Mouse (Mus musculus) retina, embryonic 14.5 days (tissue): ENCODE results near the gene Abcc9.

ENCODE experiments used
- DNase-seq: peaks from one replicate; pipeline ENCODE4 v3.0.0-alpha.2; 2015; ENCODE audit warnings: low spot score

The Abcc9 gene

GRCm38 (mm10) chr6:142612366-142612765, 89.7 kb downstream of the Abcc9 start:
- no peak for DNase-seq

GRCm38 (mm10) chr6:142609401-142610373, 92.4 kb downstream of the Abcc9 start:
- DNase-seq, result no peak

- DNase-seq, result no peak
Measured at GRCm38 (mm10) chr6:142607080-142607479, 95.0 kb downstream of the Abcc9 start.

- DNase-seq, result no peak
Measured at GRCm38 (mm10) chr6:142602772-142603171, 99.3 kb downstream of the Abcc9 start.

GRCm38 (mm10) chr6:142578831-142579230, 123.3 kb downstream of the Abcc9 start:
- DNase-seq, result no peak

- DNase-seq, result no peak
Measured at GRCm38 (mm10) chr6:142577801-142578200, 124.3 kb downstream of the Abcc9 start.

- DNase-seq, result no peak
Measured at GRCm38 (mm10) chr6:142572876-142573275, 129.2 kb downstream of the Abcc9 start.

- DNase-seq, result peak; percentile 36
Measured at GRCm38 (mm10) chr6:142571629-142572360, 130.3 kb downstream of the Abcc9 start.

- DNase-seq, result peak; percentile 69
Measured at GRCm38 (mm10) chr6:142571055-142571618, 131.0 kb downstream of the Abcc9 start, which contains the start of gene Kcnj8. Kcnj8 (minus strand) TSS chr6:142571614.

- peak; percentile 30 for DNase-seq
Measured at GRCm38 (mm10) chr6:142570046-142570770, 131.9 kb downstream of the Abcc9 start.

- no peak for DNase-seq
Measured at GRCm38 (mm10) chr6:142568713-142569357, 133.3 kb downstream of the Abcc9 start.

- DNase-seq, result no peak
Measured at GRCm38 (mm10) chr6:142567452-142567851, 134.7 kb downstream of the Abcc9 start.

GRCm38 (mm10) chr6:142564746-142565145, 137.4 kb downstream of the Abcc9 start:
- DNase-seq, result no peak

- DNase-seq, result no peak
Measured at GRCm38 (mm10) chr6:142561151-142561550, 141.0 kb downstream of the Abcc9 start.

GRCm38 (mm10) chr6:142558772-142559679, 143.1 kb downstream of the Abcc9 start:
- no peak for DNase-seq

GRCm38 (mm10) chr6:142558076-142558475, 144.0 kb downstream of the Abcc9 start:
- peak; percentile 45 for DNase-seq

- DNase-seq, result no peak
Measured at GRCm38 (mm10) chr6:142555988-142556387, 146.1 kb downstream of the Abcc9 start.

- no peak for DNase-seq
Measured at GRCm38 (mm10) chr6:142551482-142551881, 150.6 kb downstream of the Abcc9 start.

- DNase-seq, result no peak
Measured at GRCm38 (mm10) chr6:142550871-142551270, 151.2 kb downstream of the Abcc9 start.

GRCm38 (mm10) chr6:142548377-142548776, 153.7 kb downstream of the Abcc9 start:
- no peak for DNase-seq
